Mouse (Mus musculus) forebrain, postnatal 0 days (tissue): ENCODE data around the gene Tmem54. TPM values are rescaled to one million over a fixed set of nuclear protein-coding genes. Genes with fewer than 3 reads are reported as not detected.
A peak's percentile ranks its signal among the peaks of the same experiment; 100 is the strongest.

Experiments
- ATAC-seq: fragments of 200-750 bp; cut with Nextera tagmentation; 2 replicates; pipeline ENCODE4 v1.8.0; 2017; ENCODE audit warnings: mild to moderate bottlenecking, moderate library complexity
- DNase-seq: peaks from one replicate; pipeline ENCODE4 v3.0.0-alpha.2; 2015
- H3K27ac ChIP-seq: fragments of 300-500 bp; sonication (generic); 2 replicates; pipeline ENCODE4 v1.5.1; 2014; ENCODE audit warnings: low read depth, mild to moderate bottlenecking, antibody characterized with exemption, low read length, moderate library complexity, mixed read lengths
- H3K27me3 ChIP-seq: fragments of 300-500 bp; sonication (generic); 2 replicates; pipeline ENCODE4 v1.6.1; 2014; ENCODE audit warnings: mild to moderate bottlenecking, low read length, mixed read lengths; ENCODE audit not compliant: insufficient read depth
- H3K36me3 ChIP-seq: fragments of 300-500 bp; sonication (generic); 2 replicates; pipeline ENCODE4 v1.6.1; 2014; ENCODE audit warnings: mild to moderate bottlenecking, moderate library complexity; ENCODE audit not compliant: insufficient read depth
- H3K4me1 ChIP-seq: fragments of 300-500 bp; sonication (generic); 2 replicates; pipeline ENCODE4 v1.6.1; 2014; ENCODE audit warnings: antibody characterized with exemption; ENCODE audit not compliant: insufficient read depth
- H3K4me2 ChIP-seq: fragments of 300-500 bp; sonication (generic); 2 replicates; pipeline ENCODE4 v1.6.1; 2014; ENCODE audit warnings: low read depth, mild to moderate bottlenecking, moderate library complexity
- H3K4me3 ChIP-seq: fragments of 300-500 bp; sonication (generic); 2 replicates; pipeline ENCODE4 v1.5.1; 2014; ENCODE audit warnings: low read depth, low read length, mixed read lengths
- H3K9ac ChIP-seq: fragments of 300-500 bp; sonication (generic); 2 replicates; pipeline ENCODE4 v1.6.1; 2014; ENCODE audit warnings: mild to moderate bottlenecking
- H3K9me3 ChIP-seq: fragments of 300-500 bp; sonication (generic); 2 replicates; pipeline ENCODE4 v1.6.1; 2016; ENCODE audit warnings: low read length
- CTCF ChIP-seq: sonication (generic); IDR thresholded peaks from 2 replicates; pipeline ENCODE4 v1.5.1; 2016; ENCODE audit warnings: antibody characterized with exemption, control low read depth, low read depth
- WGBS: fragments of 180-500 bp; shearing (Covaris S2); extraction: QIAGEN DNeasy Blood & Tissue Kit; methylation state at CpG from one replicate; pipeline ENCODE4 v1.1.7; 2014; 5-methylcytosine and 5-hydroxymethylcytosine counted together
- polyA plus RNA-seq: library from polyadenylated mRNA; unstranded; fragments of >200 nt; fragmentation: Nextera tagmentation; extraction: Ambion mirVana; gene quantifications from 2 replicates; pipeline ENCODE4 v1.2.1, GENCODE M21; 2015
- total RNA-seq: library from RNA; depleted of rRNA; stranded (reverse); fragments of >200 nt; gene quantifications from 2 replicates; pipeline ENCODE4 v1.2.3, GENCODE M21; 2014

The Tmem54 gene
- total and polyA plus RNA-seq, 2 experiments from 2014 or later, result not detected

- H3K27me3 ChIP-seq, result 0 out of 2 replicates have a peak, but pooled peaks cover 3% of the 10 kb centered on the region
- H3K36me3 ChIP-seq, result no peaks in the 10 kb centered on the region
- H3K4me2 ChIP-seq, result peak within 1 kb of the TSS; percentile 91
- 2% methylated on average over 17 of the region's 17 CpGs for WGBS
- peak; percentile 58 for ATAC-seq
- H3K4me1 ChIP-seq, result peaks cover 13% of the 10 kb centered on the region
- peak within 1 kb of the TSS; percentile 67 for H3K27ac ChIP-seq
- H3K9ac ChIP-seq, result peak within 1 kb of the TSS; percentile 80
- H3K4me3 ChIP-seq, result peak within 1 kb of the TSS; percentile 59
- peak; percentile 50 for DNase-seq
- no peak for TF ChIP-seq CTCF
- H3K9me3 ChIP-seq, result no peaks in the 10 kb centered on the region
These were observed 16.3 kb downstream of the Tmem54 start, which contains the start of gene Hpca for GRCm38 (mm10) chr4:129121569-129122086. TSS of gene Hpca (minus strand) at chr4:129122036.

DNA sequence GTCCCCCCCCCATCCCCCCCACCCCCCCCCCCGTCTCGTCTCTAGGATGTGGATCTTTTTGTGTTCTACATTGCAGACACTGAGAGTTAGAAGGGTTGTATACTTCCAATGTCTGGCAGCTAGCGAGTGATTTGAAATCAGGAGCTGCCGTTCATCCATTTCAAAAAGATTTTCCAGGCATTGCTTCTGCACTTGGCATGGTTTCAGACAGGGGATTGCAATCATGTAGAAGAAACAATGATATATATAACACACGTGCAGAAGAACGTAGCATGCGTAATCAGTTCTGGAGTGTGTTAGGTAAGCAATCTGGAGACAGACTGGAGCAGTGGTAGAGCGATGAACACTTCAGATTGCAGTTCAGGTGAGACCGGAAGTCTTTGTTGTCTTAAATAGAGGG is 16.8 kb downstream of the Tmem54 start:
- Histone ChIP-seq H3K9me3 (no peaks in the 10 kb centered on the region), H3K4me3 (peak overlapping the region; percentile 59; the same call in 1 of the 2 replicates), H3K27ac (peak overlapping the region; percentile 67; the same call in 1 of the 2 replicates), H3K27me3 (0 out of 2 replicates have a peak, but pooled peaks cover 3% of the 10 kb centered on the region), H3K4me2 (peak overlapping the region; percentile 91), H3K9ac (no peak overlapping the region), H3K36me3 (no peaks in the 10 kb centered on the region), H3K4me1 (peaks cover 13% of the 10 kb centered on the region)
- peak; percentile 62 for DNase-seq
- ATAC-seq, result no peak
- TF ChIP-seq CTCF, result no peak
- WGBS, result 22% methylated on average over 9 of the region's 9 CpGs

DNA sequence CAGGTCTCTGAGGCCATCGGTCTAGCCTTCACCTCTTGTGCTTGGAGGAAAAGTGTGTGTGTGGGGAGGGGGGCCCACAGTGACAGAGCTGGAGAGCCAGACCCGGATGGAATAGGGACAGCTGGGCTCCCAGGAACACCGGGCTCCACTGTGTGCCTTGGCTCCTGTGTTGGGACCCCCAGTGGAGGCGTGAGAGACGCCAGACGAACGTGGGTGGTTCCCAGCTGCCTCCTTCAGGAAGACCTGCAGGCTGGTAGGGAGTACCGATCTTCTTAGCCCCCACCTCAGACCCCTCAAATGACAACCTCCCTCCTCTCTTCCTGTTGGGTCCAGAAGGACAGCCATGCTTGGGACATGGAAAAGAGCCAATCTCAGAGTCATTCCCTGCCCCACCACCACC is 17.4 kb downstream of the Tmem54 start:
- Histone ChIP-seq H3K4me2 (0 out of 2 replicates have a peak overlapping the region, but pooled peaks have one; percentile 8), H3K27me3 (0 out of 2 replicates have a peak, but pooled peaks cover 3% of the 10 kb centered on the region)
- DNase-seq, result no peak

GRCm38 (mm10) chr4:129124652-129125146 is 19.4 kb downstream of the Tmem54 start:
- ATAC-seq, result peak; percentile 47
- TF ChIP-seq CTCF, result no peak
- H3K27me3 ChIP-seq, result no peaks in the 10 kb centered on the region
- peak overlapping the region; percentile 20; the same call in 1 of the 2 replicates for H3K4me2 ChIP-seq
- no peak overlapping the region for H3K4me3 ChIP-seq
- no peaks in the 10 kb centered on the region for H3K9me3 ChIP-seq
- H3K4me1 ChIP-seq, result peaks cover 19% of the 10 kb centered on the region
- H3K36me3 ChIP-seq, result no peaks in the 10 kb centered on the region
- peak; percentile 74 for DNase-seq
- 8% methylated on average over 13 of the region's 13 CpGs for WGBS
- 0 out of 2 replicates have a peak overlapping the region, but pooled peaks have one; percentile 30 for H3K27ac ChIP-seq
- H3K9ac ChIP-seq, result no peak overlapping the region

More for the DNA sequence above, 17.4 kb downstream of the Tmem54 start:
- no peak for ATAC-seq
- no peak overlapping the region for H3K4me3 ChIP-seq
- H3K4me1 ChIP-seq, result peaks cover 13% of the 10 kb centered on the region
- TF ChIP-seq CTCF, result no peak
- H3K9ac ChIP-seq, result no peak overlapping the region
- no peaks in the 10 kb centered on the region for H3K36me3 ChIP-seq
- no peaks in the 10 kb centered on the region for H3K9me3 ChIP-seq
- no peak overlapping the region for H3K27ac ChIP-seq
- WGBS, result 19% methylated on average over 8 of the region's 8 CpGs

DNA sequence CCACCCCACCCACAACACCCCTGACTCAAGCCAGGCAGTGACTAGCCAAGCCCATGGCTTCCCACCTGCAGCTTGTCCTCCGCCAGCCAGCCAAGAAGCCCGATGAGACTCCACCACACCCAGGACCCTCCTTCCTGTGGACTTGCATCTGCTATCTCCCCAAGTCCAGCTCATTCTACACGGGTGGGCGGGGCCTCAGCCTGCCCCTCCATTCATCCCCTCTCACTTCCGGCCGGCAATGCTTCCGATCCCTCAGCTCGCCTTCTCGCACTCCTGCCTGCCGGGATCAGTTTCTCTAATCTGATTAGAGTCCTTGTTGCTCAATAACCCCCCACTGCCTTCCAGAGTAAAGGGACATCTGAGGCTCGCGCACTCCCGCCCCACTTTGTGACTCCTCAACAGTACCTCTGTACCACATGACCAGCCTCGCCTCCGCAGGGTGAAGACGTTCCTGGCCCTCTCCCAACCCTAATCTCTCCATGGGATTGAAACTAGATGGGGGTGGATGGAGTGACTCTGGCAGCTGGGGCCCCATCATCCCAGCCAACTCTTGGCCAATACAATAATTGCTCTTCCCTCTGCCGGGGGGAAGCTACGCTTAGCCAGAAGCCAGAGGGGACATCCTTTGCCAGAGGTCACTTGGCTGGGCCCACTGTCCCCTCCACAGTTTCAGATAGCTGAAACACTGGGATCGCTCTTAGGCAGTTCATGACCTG is 20.5 kb downstream of the Tmem54 start:
- H3K4me1 ChIP-seq, result peaks cover 27% of the 10 kb centered on the region
- no peak overlapping the region for H3K27ac ChIP-seq
- DNase-seq, result no peak
- no peak for ATAC-seq
- H3K9me3 ChIP-seq, result no peaks in the 10 kb centered on the region
- WGBS, result 9% methylated on average over 19 of the region's 19 CpGs
- peak overlapping the region; percentile 20; the same call in 1 of the 2 replicates for H3K4me2 ChIP-seq
- no peak overlapping the region for H3K9ac ChIP-seq
- H3K36me3 ChIP-seq, result no peaks in the 10 kb centered on the region
- H3K4me3 ChIP-seq, result no peak overlapping the region
- no peak for TF ChIP-seq CTCF
- H3K27me3 ChIP-seq, result no peaks in the 10 kb centered on the region

GRCm38 (mm10) chr4:129128582-129129338 is 23.4 kb downstream of the Tmem54 start:
- Histone ChIP-seq H3K9ac (no peak overlapping the region), H3K27me3 (no peaks in the 10 kb centered on the region), H3K9me3 (no peaks in the 10 kb centered on the region), H3K4me3 (no peak overlapping the region), H3K4me1 (peaks cover 21% of the 10 kb centered on the region; the same call in 1 of the 2 replicates), H3K4me2 (no peak overlapping the region), H3K36me3 (no peaks in the 10 kb centered on the region), H3K27ac (no peak overlapping the region)
- ATAC-seq, result peak; percentile 45
- peak; percentile 68 for DNase-seq
- no peak for TF ChIP-seq CTCF
- 52% methylated on average over 13 of the region's 13 CpGs for WGBS
